Mouse (Mus musculus): ENCODE results near the gene Mt1. TPM values are rescaled to one million over a fixed set of nuclear protein-coding genes. Genes with fewer than 3 reads are reported as not detected.
A peak's percentile ranks its signal among the peaks of the same experiment; 100 is the strongest.

Mt1 gene
- polyA plus RNA-seq, 1 experiment: 963 TPM

DNA sequence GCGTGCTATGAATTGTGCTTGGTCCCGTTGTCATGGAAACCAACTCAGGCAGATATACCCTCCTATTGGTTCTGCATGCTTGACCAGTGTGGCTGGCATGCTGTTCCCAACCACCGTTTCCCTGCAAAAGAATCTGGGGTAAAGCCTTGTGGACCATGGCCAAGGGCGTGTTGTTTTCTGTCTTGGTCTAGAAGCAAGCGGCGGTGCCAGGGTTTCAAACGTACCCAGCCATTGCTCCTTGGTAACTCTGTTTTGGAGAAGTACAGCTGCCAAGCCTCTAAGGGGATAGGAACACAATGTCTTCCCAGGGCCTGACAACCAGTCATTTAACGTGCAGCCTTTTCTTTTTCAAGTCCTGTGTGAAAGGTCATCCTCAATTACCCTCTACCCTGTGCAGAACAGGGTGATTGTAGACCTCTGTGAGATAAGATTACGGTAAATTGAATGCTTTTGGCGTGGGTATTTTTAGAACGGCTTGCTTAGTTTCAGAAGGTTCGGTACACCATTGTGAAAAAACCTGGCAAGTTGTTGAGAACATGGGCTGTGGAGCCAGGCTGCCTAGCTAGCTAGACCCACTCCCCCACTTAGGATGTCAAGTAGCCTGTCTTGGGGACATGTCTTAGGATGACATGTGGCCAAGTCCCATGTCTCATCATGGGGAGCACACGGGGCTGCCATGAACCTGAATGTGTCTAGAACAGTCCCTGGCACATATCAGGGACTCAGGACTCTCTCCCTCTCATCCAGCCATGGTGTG is 10.6 kb downstream of the Mt1 start:
- H3K27me3 ChIP-seq (ENCODE audit: control insufficient read depth, insufficient read depth, insufficient read length): no peaks in the 10 kb centered on the region
- no peak overlapping the region for H3ac ChIP-seq (ENCODE audit: control insufficient read depth, insufficient read length, low read depth)
- TF ChIP-seq FOSL1 (IDR thresholded peaks at IDR 0.05; ENCODE audit: insufficient read depth, low read length, poor library complexity, severe bottlenecking) (no peak), MYOD1 (IDR thresholded peaks at IDR 0.05; ENCODE audit: control insufficient read depth, insufficient read length, low read depth) (no peak), CEBPB (IDR thresholded peaks at IDR 0.05; ENCODE audit: low read depth) (no peak), USF1 (IDR thresholded peaks at IDR 0.05; ENCODE audit: low read depth) (no peak), MYOG (IDR thresholded peaks at IDR 0.05; ENCODE audit: control insufficient read depth, extremely low read depth, insufficient read length) (no peak), MAX (IDR thresholded peaks at IDR 0.05) (no peak), CTCF (IDR thresholded peaks at IDR 0.05; ENCODE audit: control insufficient read depth, insufficient read depth, insufficient read length) (no peak)
- H3K79me2 ChIP-seq (ENCODE audit: control insufficient read depth, insufficient read depth): no peaks in the 10 kb centered on the region
- H3K79me3 ChIP-seq (ENCODE audit: low read depth): no peaks in the 10 kb centered on the region
- H3K36me3 ChIP-seq (ENCODE audit: control insufficient read depth, insufficient read depth): no peaks in the 10 kb centered on the region
- no peak overlapping the region for H3K4me3 ChIP-seq (ENCODE audit: insufficient read depth, poor library complexity, severe bottlenecking)

DNA sequence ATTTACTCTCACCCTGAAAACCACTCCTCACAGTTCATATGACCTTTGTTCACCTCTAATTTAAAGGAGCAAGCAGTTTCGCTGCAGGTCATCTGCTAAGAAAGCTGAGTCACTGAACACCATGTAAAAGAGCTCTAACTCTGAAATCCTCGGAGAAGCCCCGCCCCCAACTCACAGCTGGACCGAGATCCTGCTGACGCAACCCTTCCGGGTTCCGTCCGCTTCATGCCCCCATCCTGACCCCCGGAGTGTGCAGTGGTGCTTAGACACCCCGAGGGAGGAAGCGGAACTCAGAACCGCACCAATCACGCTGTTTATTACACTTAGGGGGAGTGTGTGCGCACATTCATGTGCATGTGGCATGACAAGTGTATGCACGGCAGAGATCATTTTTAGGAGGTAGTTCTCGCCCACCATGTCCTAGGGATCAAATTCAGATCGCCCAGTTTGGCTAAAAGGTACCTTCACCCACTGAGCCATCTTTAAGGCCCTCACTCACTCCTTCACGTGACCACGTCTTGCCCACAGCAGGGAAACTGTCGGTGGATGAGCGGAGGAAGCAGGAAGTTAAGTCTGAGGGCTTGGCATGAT is 12.3 kb downstream of the Mt1 start:
- Histone ChIP-seq H3K36me3 (ENCODE audit: control insufficient read depth, insufficient read depth) (no peaks in the 10 kb centered on the region), H3K79me3 (ENCODE audit: low read depth) (no peaks in the 10 kb centered on the region), H3K4me3 (ENCODE audit: insufficient read depth, poor library complexity, severe bottlenecking) (no peak overlapping the region), H3K27me3 (ENCODE audit: control insufficient read depth, insufficient read depth, insufficient read length) (no peaks in the 10 kb centered on the region), H3K79me2 (ENCODE audit: control insufficient read depth, insufficient read depth) (no peaks in the 10 kb centered on the region), H3ac (ENCODE audit: control insufficient read depth, insufficient read length, low read depth) (no peak overlapping the region)
- TF ChIP-seq MAX (IDR thresholded peaks at IDR 0.05) (no peak), FOSL1 (IDR thresholded peaks at IDR 0.05; ENCODE audit: insufficient read depth, low read length, poor library complexity, severe bottlenecking) (no peak), CTCF (IDR thresholded peaks at IDR 0.05; ENCODE audit: control insufficient read depth, insufficient read depth, insufficient read length) (no peak), USF1 (IDR thresholded peaks at IDR 0.05; ENCODE audit: low read depth) (no peak), CEBPB (IDR thresholded peaks at IDR 0.05; ENCODE audit: low read depth) (no peak), MYOD1 (IDR thresholded peaks at IDR 0.05; ENCODE audit: control insufficient read depth, insufficient read length, low read depth) (no peak), MYOG (IDR thresholded peaks at IDR 0.05; ENCODE audit: control insufficient read depth, extremely low read depth, insufficient read length) (no peak)

DNA sequence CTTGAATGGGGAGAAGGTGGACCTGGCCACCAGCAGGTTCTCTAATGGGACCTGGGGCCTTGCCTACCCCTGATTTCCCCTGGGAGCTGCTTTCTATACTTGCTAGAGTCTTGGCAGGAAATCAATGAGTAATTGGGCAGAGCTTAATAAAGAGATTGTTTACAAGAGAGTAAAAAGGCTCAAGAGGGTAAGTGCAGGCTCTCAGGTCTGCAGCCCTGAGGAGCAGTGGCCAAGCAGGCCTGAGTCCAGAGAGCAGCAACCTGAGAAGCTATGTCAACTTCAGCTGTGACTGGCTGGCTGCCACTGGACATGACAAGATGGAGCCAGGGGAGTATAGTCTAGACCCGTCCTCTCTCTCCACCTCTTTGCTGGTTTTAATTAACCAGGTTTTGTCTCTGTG is 14.0 kb downstream of the Mt1 start:
- Histone ChIP-seq H3K79me2 (ENCODE audit: control insufficient read depth, insufficient read depth) (no peaks in the 10 kb centered on the region), H3ac (ENCODE audit: control insufficient read depth, insufficient read length, low read depth) (no peak overlapping the region), H3K4me3 (ENCODE audit: insufficient read depth, poor library complexity, severe bottlenecking) (no peak overlapping the region), H3K79me3 (ENCODE audit: low read depth) (no peaks in the 10 kb centered on the region), H3K36me3 (ENCODE audit: control insufficient read depth, insufficient read depth) (no peaks in the 10 kb centered on the region), H3K27me3 (ENCODE audit: control insufficient read depth, insufficient read depth, insufficient read length) (no peaks in the 10 kb centered on the region)
- TF ChIP-seq MYOG (IDR thresholded peaks at IDR 0.05; ENCODE audit: control insufficient read depth, extremely low read depth, insufficient read length): no peak
- no peak for TF ChIP-seq CEBPB (IDR thresholded peaks at IDR 0.05; ENCODE audit: low read depth)
- no peak for TF ChIP-seq MAX (IDR thresholded peaks at IDR 0.05)
- no peak for TF ChIP-seq FOSL1 (IDR thresholded peaks at IDR 0.05; ENCODE audit: insufficient read depth, low read length, poor library complexity, severe bottlenecking)
- TF ChIP-seq USF1 (IDR thresholded peaks at IDR 0.05; ENCODE audit: low read depth): no peak
- TF ChIP-seq CTCF (IDR thresholded peaks at IDR 0.05; ENCODE audit: control insufficient read depth, insufficient read depth, insufficient read length): no peak
- TF ChIP-seq MYOD1 (IDR thresholded peaks at IDR 0.05; ENCODE audit: control insufficient read depth, insufficient read length, low read depth): no peak

DNA sequence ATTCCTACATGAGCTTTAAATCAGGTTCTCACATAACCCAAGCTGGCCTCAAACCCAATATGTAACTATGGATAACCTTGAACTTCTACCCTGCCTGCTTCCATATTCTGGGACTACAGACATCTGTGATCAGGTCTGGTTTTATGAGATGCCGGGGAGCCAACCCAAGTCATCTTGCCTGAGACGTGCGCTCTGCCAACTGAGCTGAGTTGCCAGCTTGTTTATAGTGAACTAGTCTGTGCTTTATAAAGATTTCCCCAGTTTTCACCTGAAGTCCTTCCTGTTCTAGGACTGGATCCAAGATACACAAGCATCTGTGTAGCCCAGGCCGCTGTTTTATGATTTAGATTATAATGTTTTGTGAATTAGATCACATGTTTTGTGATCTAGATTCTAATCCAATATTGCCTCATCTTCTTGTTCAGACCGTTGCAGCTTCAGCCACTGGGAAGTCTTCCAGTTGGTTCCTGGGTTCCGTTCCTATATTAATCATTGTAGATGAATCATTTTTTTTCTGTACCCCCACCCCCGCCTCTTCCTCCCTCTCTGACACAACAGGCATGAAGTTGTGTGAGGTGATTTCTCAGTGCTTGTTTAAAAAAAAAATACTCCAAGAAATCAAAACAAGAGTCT is 15.8 kb downstream of the Mt1 start:
- Histone ChIP-seq H3K79me3 (ENCODE audit: low read depth) (no peaks in the 10 kb centered on the region), H3K79me2 (ENCODE audit: control insufficient read depth, insufficient read depth) (no peaks in the 10 kb centered on the region), H3K4me3 (ENCODE audit: insufficient read depth, poor library complexity, severe bottlenecking) (no peak overlapping the region), H3K36me3 (ENCODE audit: control insufficient read depth, insufficient read depth) (no peaks in the 10 kb centered on the region), H3K27me3 (ENCODE audit: control insufficient read depth, insufficient read depth, insufficient read length) (no peaks in the 10 kb centered on the region), H3ac (ENCODE audit: control insufficient read depth, insufficient read length, low read depth) (no peak overlapping the region)
- TF ChIP-seq MYOG (IDR thresholded peaks at IDR 0.05; ENCODE audit: control insufficient read depth, extremely low read depth, insufficient read length): no peak
- peak; percentile 64 for TF ChIP-seq CEBPB (IDR thresholded peaks at IDR 0.05; ENCODE audit: low read depth)
- TF ChIP-seq CTCF (IDR thresholded peaks at IDR 0.05; ENCODE audit: control insufficient read depth, insufficient read depth, insufficient read length): no peak

DNA sequence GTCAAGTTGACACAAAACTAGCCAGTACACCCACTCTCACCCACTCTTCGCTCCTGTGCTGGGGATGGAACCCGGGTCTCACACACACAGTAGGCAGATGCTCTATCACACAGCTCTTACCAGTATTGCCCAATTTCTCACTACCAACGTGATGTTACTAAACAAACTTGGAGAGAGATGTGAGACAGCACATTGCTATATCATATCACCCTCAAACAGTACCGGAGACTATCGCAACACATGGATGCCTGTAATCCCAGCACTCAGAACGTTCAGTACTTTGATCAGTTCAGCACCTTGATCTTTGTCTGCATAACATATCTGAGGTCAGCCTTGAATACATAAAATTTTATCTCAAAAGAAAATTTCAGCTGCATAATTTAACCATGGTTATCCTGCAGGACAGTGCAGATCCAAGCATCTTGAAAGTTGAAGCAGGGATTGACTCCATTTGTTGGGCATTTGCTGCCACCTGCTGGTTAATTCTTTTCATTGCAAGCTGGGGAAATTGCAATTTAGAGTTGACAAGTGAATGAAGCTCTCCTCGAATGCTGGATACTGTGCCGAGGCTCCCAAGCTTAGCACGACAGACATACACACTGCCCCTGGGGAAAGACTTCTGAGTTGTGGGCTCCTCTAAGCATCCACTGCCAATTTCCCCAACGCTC is 20.5 kb downstream of the Mt1 start:
- H3K4me3 ChIP-seq (ENCODE audit: insufficient read depth, poor library complexity, severe bottlenecking): no peak overlapping the region
- no peaks in the 10 kb centered on the region for H3K79me3 ChIP-seq (ENCODE audit: low read depth)
- no peaks in the 10 kb centered on the region for H3K79me2 ChIP-seq (ENCODE audit: control insufficient read depth, insufficient read depth)
- TF ChIP-seq CTCF (IDR thresholded peaks at IDR 0.05; ENCODE audit: control insufficient read depth, insufficient read depth, insufficient read length) (peak; percentile 39), FOSL1 (IDR thresholded peaks at IDR 0.05; ENCODE audit: insufficient read depth, low read length, poor library complexity, severe bottlenecking) (no peak)
- H3K36me3 ChIP-seq (ENCODE audit: control insufficient read depth, insufficient read depth): no peaks in the 10 kb centered on the region
- H3K27me3 ChIP-seq (ENCODE audit: control insufficient read depth, insufficient read depth, insufficient read length): no peaks in the 10 kb centered on the region
- no peak overlapping the region for H3ac ChIP-seq (ENCODE audit: control insufficient read depth, insufficient read length, low read depth)

Data from C2C12 (cell line).